ENCODE assay signal across 8 mouse cellular contexts in the genomic region with DNA sequence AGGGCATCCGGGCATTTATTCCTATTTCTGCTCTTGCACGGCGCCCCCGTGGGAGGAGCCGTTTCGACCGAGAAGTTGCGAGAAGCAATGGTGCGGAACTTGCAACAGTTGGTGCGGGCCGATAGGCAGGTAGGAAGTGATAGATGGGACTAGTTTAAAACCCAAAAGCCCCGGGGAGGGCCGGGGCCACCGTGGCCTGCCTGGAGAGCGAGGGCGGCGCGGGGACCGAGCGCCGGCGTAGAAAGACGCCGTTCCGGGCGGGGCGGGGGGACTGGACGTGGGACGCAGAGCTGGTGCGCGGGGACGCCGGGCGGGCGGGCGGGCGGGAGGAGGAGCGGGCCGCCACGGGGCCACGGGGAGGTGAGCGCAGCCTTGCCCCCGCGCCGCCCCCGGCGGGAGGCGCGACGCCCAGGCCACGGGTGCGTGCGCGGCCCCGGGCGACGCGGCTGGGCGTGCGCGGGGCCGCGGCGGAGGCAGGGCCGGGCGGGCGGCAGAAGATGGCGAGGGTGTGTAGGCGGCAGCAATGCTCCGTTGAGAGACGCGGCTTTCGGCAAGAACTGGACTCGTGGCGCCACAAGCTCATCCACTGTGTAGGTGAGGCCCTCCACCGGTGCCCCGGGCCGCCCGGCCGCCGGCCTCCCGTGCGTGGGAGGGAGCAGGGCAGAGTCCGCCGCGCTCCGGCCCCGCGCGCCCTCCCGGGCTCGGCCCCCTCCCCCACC. TPM values are rescaled to one million over a fixed set of nuclear protein-coding genes. Genes with fewer than 3 reads are reported as not detected.
DNase-seq lines count a peak whose midpoint lies in the region; ATAC-seq lines count a peak whose summit lies in the region.

A gene (plus strand): TSS at position 448 of the 719 bp plus-strand sequence.

- peak within 1 kb of the TSS; percentile 99 for H3K27ac ChIP-seq in intestine, embryonic 16.5 days (ENCODE audit: low read length)
- peak within 1 kb of the TSS; percentile 99 for H3K27ac ChIP-seq in midbrain, embryonic 10.5 days (replicated peaks)

- no peaks in the 10 kb centered on the region for H3K9me3 ChIP-seq in intestine, embryonic 16.5 days (ENCODE audit: control insufficient read depth, low read length)
- H3K9me3 ChIP-seq in midbrain, embryonic 10.5 days (replicated peaks): no peaks in the 10 kb centered on the region

- H3K36me3 ChIP-seq in intestine, embryonic 16.5 days (ENCODE audit: control insufficient read depth, insufficient read depth, low read length): no peaks in the 10 kb centered on the region
- no peaks in the 10 kb centered on the region for H3K36me3 ChIP-seq in midbrain, embryonic 10.5 days

- peak within 1 kb of the TSS; percentile 94 for H3K9ac ChIP-seq in intestine, embryonic 16.5 days (ENCODE audit: low read depth, low read length)

- H3K4me2 ChIP-seq in intestine, embryonic 16.5 days (ENCODE audit: low read depth, low read length): peak within 1 kb of the TSS; percentile 81

- H3K27me3 ChIP-seq in intestine, embryonic 16.5 days (replicated peaks; ENCODE audit: control insufficient read depth, insufficient read depth, low read length): no peaks in the 10 kb centered on the region
- no peaks in the 10 kb centered on the region for H3K27me3 ChIP-seq in midbrain, embryonic 10.5 days (ENCODE audit: low read depth, poor library complexity, severe bottlenecking)

- H3K4me1 ChIP-seq in intestine, embryonic 16.5 days (ENCODE audit: control insufficient read depth, insufficient read depth, low read length): peaks cover 10% of the 10 kb centered on the region
- H3K4me1 ChIP-seq in midbrain, embryonic 10.5 days: peaks cover 39% of the 10 kb centered on the region

- WGBS in intestine, embryonic 16.5 days: under 1% methylated on average over 69 of the region's 92 CpGs
- under 1% methylated on average over 91 of the region's 92 CpGs for WGBS in midbrain, embryonic 10.5 days

- intact Hi-C loops in gastrocnemius, postnatal 36 days (cut with DNase I): loop anchor here (2.0 kb wide), 1 partner anchor 134 kb away; no protein-coding TSS in a partner anchor
- intact Hi-C loops in left cerebral cortex, postnatal 36 days (cut with DNase I): loop anchor here (5.0 kb wide), 2 partner anchors 165 to 220 kb away; a partner anchor contains a TSS

- peak; percentile 96 for ATAC-seq in intestine, embryonic 16.5 days

- H3K4me3 ChIP-seq in intestine, embryonic 16.5 days (ENCODE audit: low read length): peak within 1 kb of the TSS; percentile 97
- peak within 1 kb of the TSS; percentile 90 for H3K4me3 ChIP-seq in midbrain, embryonic 10.5 days

- DNase-seq in adrenal gland, adult 2 months: peak; percentile 93
- peak; percentile 92 for DNase-seq in embryo, embryonic 11 days
- DNase-seq in gastrocnemius, postnatal 36 days: peak; percentile 71 to 86
- DNase-seq in left cerebral cortex, postnatal 36 days (ENCODE audit: low spot score in 2 of 2): peak; percentile 87 to 88
- DNase-seq in midbrain, embryonic 10.5 days (ENCODE audit: low spot score): peak; percentile 86
- peak; percentile 78 for DNase-seq in right cerebral cortex, postnatal 4 days
- DNase-seq in yolk sac, embryonic 10.5 days (ENCODE audit: low spot score): peak; percentile 84

RNA-seq across cellular contexts. Expression of the gene that starts here (rescaled TPM):
- 10 to 100 TPM; 13.2 to 18.5 TPM for total RNA-seq in adrenal gland, adult 2 months (2021)
- polyA plus RNA-seq in adrenal gland, adult 2 months (2012; rRNA removed): 0.87 and 2.0 TPM in 2 replicates
- total RNA-seq in gastrocnemius, postnatal 36 days (2021): 10 to 100 TPM; 11.2 to 12.6 TPM
- polyA plus RNA-seq in intestine, embryonic 16.5 days (2015; fragmentation: Nextera tagmentation; extraction: Ambion mirVana): 19.0 and 20.8 TPM in 2 replicates
- 10 to 100 TPM; 17.3 to 22.2 TPM for total RNA-seq in left cerebral cortex, postnatal 36 days (2021)
- polyA plus RNA-seq in midbrain, embryonic 10.5 days (2016; fragmentation: Nextera tagmentation; extraction: Ambion mirVana): 13.9 and 23.2 TPM in 2 replicates

Comparison
In these comparisons a context has a peak if more than half of its experiments do, and no peak if none do; other contexts are left out.
1. Peak in every context shown above with its lines: DNase-seq, ATAC-seq, H3K4me3 ChIP-seq and H3K27ac ChIP-seq.